Mouse (Mus musculus) small intestine, adult 2 months (tissue): ENCODE measurements around the gene Gc. TPM values are rescaled to one million over a fixed set of nuclear protein-coding genes. Genes with fewer than 3 reads are reported as not detected.

Experiments used
- H3K27ac ChIP-seq: fragments of 200-500 bp; 2 replicates; pipeline ENCODE4 v1.5.1; 2012; ENCODE audit warnings: low read depth, low read length, control low read depth, inconsistent platforms; ENCODE audit not compliant: insufficient read depth
- H3K27me3 ChIP-seq: fragments of 200-500 bp; 2 replicates; pipeline ENCODE4 v1.6.1; 2012; ENCODE audit warnings: mild to moderate bottlenecking, moderate library complexity, low read length, inconsistent platforms; ENCODE audit not compliant: control insufficient read depth, insufficient read depth
- H3K36me3 ChIP-seq: fragments of 200-500 bp; 2 replicates; pipeline ENCODE4 v1.6.1; 2012; ENCODE audit warnings: mild to moderate bottlenecking, low read length, control low read depth, inconsistent platforms; ENCODE audit not compliant: control insufficient read depth, insufficient read depth
- H3K4me1 ChIP-seq: fragments of 200-500 bp; 2 replicates; pipeline ENCODE4 v1.6.1; 2012; ENCODE audit warnings: low read length, inconsistent platforms, mixed read lengths; ENCODE audit not compliant: control insufficient read depth, insufficient read depth, insufficient read length
- H3K4me3 ChIP-seq: fragments of 200-500 bp; 2 replicates; pipeline ENCODE4 v1.5.1; 2012; ENCODE audit warnings: low read depth, mild to moderate bottlenecking, control low read depth, inconsistent platforms, low read length, moderate library complexity
- CTCF ChIP-seq: fragments of 200-500 bp; IDR thresholded peaks from 2 replicates; pipeline ENCODE4 v1.5.1; 2012; ENCODE audit warnings: low read depth, mild to moderate bottlenecking, control low read depth, inconsistent platforms, low read length, moderate library complexity, mixed read lengths; ENCODE audit not compliant: insufficient replicate concordance, insufficient read length; ENCODE audit errors: extremely low read depth
- POLR2A ChIP-seq: fragments of 200-500 bp; IDR thresholded peaks from 2 replicates; pipeline ENCODE4 v1.6.1; 2012; ENCODE audit warnings: low read depth, mild to moderate bottlenecking, control low read depth, inconsistent platforms, low read length, moderate library complexity
- WGBS: fragments of 180-500 bp; shearing (Covaris S2); methylation state at CpG from one replicate; pipeline ENCODE4 v1.1.7; 2018; 5-methylcytosine and 5-hydroxymethylcytosine counted together
- polyA plus RNA-seq: library from polyadenylated mRNA; depleted of rRNA; stranded (reverse); fragments of >200 nt; gene quantifications from 2 replicates; pipeline ENCODE4 v1.2.3, GENCODE M21; 2012

The Gc gene
- polyA plus RNA-seq, 1 experiment, result not detected

DNA sequence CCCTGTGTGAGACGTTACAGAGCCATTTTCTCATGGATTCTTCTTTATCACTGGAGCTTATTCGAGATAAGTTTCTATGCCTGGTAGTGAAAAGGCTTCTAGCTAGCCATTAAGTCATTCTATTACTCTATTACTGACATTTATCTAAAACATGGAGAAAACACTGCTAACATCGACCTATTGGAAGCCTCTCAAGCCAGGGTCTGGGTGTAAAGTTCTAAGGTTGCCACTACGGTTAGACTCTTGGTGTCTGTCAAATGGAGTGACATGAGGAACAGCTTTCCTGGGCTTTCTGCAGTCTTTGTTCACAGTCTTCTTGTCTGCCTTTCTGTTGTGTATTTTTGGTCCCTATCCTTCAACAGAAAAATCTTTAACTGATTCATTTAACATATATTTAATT, 4.1 kb upstream of the Gc start:
- H3K27me3 ChIP-seq, result no peaks in the 10 kb centered on the region
- WGBS, result 28% methylated on average over 4 of the region's 4 CpGs
- H3K36me3 ChIP-seq, result no peaks in the 10 kb centered on the region
- TF ChIP-seq CTCF (no peak), POLR2A (no peak)
- no peak overlapping the region for H3K27ac ChIP-seq
- no peak overlapping the region for H3K4me3 ChIP-seq
- H3K4me1 ChIP-seq, result no peaks in the 10 kb centered on the region

DNA sequence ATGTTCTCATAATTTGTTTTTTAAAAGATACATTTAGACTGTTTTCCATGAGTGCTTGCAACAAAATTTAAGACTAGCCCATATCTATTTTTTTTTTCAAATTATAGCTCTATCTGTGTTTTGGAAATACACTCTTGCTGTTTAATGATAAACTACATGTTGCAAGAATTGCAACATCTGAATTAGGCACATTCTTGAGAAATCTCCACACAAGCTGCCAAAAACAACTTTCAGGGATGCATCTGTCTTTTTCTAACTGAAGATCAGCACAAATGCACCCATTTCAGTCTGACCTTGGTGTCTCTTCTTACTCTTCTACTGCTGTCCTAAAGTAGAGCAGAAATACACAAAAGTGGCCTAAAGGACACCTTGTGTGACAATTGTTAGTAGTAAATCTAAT, 1.9 kb upstream of the Gc start:
- H3K36me3 ChIP-seq, result no peaks in the 10 kb centered on the region
- H3K27ac ChIP-seq, result no peak overlapping the region
- H3K4me1 ChIP-seq, result no peaks in the 10 kb centered on the region
- H3K4me3 ChIP-seq, result no peak overlapping the region
- no peaks in the 10 kb centered on the region for H3K27me3 ChIP-seq
- no peak for TF ChIP-seq CTCF
- no peak for TF ChIP-seq POLR2A

GRCm38 (mm10) chr5:89458987-89459386, 1.3 kb upstream of the Gc start:
- TF ChIP-seq POLR2A, result no peak
- no peak for TF ChIP-seq CTCF
- WGBS, result 35% methylated on average over 2 of the region's 2 CpGs
- H3K27ac ChIP-seq, result no peak overlapping the region
- no peak overlapping the region for H3K4me3 ChIP-seq
- no peaks in the 10 kb centered on the region for H3K36me3 ChIP-seq
- no peaks in the 10 kb centered on the region for H3K27me3 ChIP-seq
- no peaks in the 10 kb centered on the region for H3K4me1 ChIP-seq

DNA sequence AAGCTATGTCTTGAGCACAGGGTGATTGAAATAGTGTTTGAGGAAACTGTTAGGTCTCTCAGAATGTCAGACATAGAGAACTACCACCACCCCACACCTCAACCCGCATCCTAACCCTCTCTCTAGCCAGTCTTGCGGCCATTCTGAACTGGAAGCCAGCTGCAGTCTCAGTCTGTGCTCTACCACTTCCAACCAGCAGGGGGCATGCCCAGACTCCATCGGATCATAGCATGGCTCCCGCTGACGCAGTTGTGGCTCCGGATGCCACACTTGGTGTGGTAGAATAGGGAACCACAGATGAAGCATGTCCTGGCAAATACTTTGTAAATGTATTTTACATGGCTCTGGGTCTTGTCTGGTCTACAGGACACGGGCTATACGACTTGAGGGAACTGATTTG, 2.2 kb downstream of the Gc start:
- Histone ChIP-seq H3K4me1 (no peaks in the 10 kb centered on the region), H3K27me3 (no peaks in the 10 kb centered on the region), H3K4me3 (no peak overlapping the region), H3K27ac (no peak overlapping the region), H3K36me3 (no peaks in the 10 kb centered on the region)
- TF ChIP-seq CTCF (peak; percentile 61; the same call in 1 of the 2 replicates), POLR2A (no peak)
- 47% methylated on average over 8 of the region's 8 CpGs for WGBS

GRCm38 (mm10) chr5:89450798-89451197, 6.9 kb downstream of the Gc start:
- Histone ChIP-seq H3K27ac (no peak overlapping the region), H3K27me3 (no peaks in the 10 kb centered on the region), H3K4me3 (no peak overlapping the region), H3K4me1 (no peaks in the 10 kb centered on the region), H3K36me3 (no peaks in the 10 kb centered on the region)
- TF ChIP-seq CTCF (no peak), POLR2A (no peak)

DNA sequence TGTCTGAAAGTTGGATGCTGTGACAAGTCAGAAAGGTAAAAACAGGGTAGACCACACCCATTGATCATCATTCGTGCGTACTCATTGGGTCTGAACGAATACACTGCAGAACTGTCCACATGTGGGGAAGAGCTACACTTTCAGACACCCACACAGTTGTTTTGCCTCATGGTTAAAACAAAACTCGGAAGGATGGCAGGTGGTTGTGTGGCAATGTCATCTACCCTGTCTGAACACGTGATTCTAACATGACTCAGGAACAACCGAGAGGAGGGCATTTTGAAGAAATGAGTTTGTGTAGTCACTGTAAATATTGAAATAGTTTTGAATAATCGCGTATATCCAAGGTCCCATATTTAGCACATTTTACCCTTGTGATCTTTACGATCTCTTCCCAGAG, 8.4 kb downstream of the Gc start:
- TF ChIP-seq CTCF (no peak), POLR2A (no peak)
- Histone ChIP-seq H3K4me1 (no peaks in the 10 kb centered on the region), H3K27ac (no peak overlapping the region), H3K36me3 (no peaks in the 10 kb centered on the region), H3K27me3 (no peaks in the 10 kb centered on the region), H3K4me3 (no peak overlapping the region)
- WGBS, result 80% methylated on average over 9 of the region's 9 CpGs

GRCm38 (mm10) chr5:89447978-89448377, 9.7 kb downstream of the Gc start:
- H3K27ac ChIP-seq, result no peak overlapping the region
- TF ChIP-seq CTCF (no peak), POLR2A (no peak)
- H3K4me1 ChIP-seq, result no peaks in the 10 kb centered on the region
- no peaks in the 10 kb centered on the region for H3K36me3 ChIP-seq
- 51% methylated on average over 7 of the region's 7 CpGs for WGBS
- H3K27me3 ChIP-seq, result no peaks in the 10 kb centered on the region
- H3K4me3 ChIP-seq, result no peak overlapping the region

DNA sequence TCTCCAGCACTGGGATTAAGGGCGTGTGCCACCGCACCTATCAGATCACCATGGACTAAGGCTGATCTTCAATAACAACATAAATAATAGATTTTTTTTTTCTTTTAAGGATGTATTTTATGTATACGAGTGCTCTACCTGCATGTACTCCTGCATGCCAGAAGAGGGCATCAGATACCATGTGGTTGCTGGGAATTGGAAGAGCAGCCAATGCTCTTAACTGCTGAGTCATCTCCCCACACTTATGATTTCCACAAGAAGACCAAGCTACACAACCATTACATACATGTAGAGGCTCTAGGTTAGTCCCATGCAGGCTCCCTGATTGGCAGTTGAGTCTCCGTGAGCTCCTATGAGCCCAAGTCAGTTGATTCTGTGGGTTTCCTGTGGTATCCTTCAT, 13.3 kb downstream of the Gc start:
- Histone ChIP-seq H3K4me1 (no peaks in the 10 kb centered on the region), H3K27me3 (no peaks in the 10 kb centered on the region), H3K4me3 (no peak overlapping the region), H3K27ac (no peak overlapping the region), H3K36me3 (no peaks in the 10 kb centered on the region)
- TF ChIP-seq CTCF (no peak), POLR2A (no peak)
- WGBS, result 72% methylated on average over 4 of the region's 4 CpGs
